Mouse (Mus musculus): Measurements from ENCODE around the gene Gtf2h3. TPM values are rescaled to one million over a fixed set of nuclear protein-coding genes. Genes with fewer than 3 reads are reported as not detected.
A peak's percentile ranks its signal among the peaks of the same experiment; 100 is the strongest.
"Not testable (repeated sequence)": the region's sequence is repeated elsewhere in the genome, so short reads cannot be mapped to it uniquely, and the experiment has no call there.

The Gtf2h3 gene
- polyA plus RNA-seq, 1 experiment from 2014 or later, result 36.3 TPM

DNA sequence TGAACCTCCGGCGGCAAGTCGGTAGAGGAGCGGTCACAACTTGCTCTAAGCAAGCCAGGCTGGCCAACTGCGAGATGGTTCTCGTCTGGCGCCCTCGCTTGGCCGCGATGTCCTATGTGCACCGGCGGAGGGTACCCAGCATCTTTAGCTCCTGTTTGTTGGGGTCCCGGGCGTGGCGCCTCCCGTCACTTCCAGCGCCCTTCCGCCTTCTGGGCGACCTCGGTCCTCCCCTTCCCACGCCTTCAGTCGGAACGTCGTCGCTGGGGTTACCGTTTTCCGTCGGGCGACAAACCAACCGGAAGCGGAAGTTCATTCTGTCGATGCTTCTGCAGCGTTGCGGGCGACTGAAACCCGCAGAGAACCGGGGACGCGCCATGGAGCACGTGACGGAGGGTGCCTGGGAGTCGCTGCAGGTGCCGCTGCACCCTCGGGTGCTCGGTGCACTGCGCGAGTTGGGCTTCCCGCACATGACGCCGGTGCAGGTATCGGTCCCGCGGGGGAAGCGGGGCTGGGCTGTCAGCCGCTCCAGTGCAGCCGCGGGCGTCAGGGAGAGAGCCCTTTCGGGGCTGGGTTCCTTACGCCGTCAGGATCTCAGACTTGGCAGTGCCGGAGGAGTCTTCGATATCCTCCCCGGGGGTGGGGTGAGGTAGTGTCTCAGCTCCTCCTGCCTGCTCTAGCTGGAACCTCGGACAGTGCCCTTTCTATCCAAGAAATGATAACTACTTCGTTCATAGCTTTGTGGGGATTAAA is 26.2 kb upstream of the Gtf2h3 start, which contains the start of gene Ddx55:
Gene Ddx55 (plus strand): TSS at position 307 of the 750 bp plus-strand sequence.
- H3K4me3 ChIP-seq (ENCODE audit: low read length), result peak within 1 kb of the TSS; percentile 97
- peak; percentile 92 for ATAC-seq
- peak within 1 kb of the TSS; percentile 89 for H3K27ac ChIP-seq (ENCODE audit: low read depth, low read length)
- H3K4me1 ChIP-seq (ENCODE audit: control insufficient read depth, insufficient read depth, low read depth, low read length), result peaks cover 13% of the 10 kb centered on the region
- H3K27me3 ChIP-seq (replicated peaks; ENCODE audit: control insufficient read depth, insufficient read depth, low read length), result no peaks in the 10 kb centered on the region
- peak within 1 kb of the TSS; percentile 80 for H3K4me2 ChIP-seq (ENCODE audit: low read length)
- peaks cover 15% of the 10 kb centered on the region for H3K36me3 ChIP-seq (ENCODE audit: control insufficient read depth, insufficient read depth, low read length)
- H3K9me3 ChIP-seq (ENCODE audit: control insufficient read depth, low read length), result no peaks in the 10 kb centered on the region
- under 1% methylated on average over 64 of the region's 66 CpGs for WGBS
- H3K9ac ChIP-seq (ENCODE audit: low read depth, low read length), result peak within 1 kb of the TSS; percentile 93

DNA sequence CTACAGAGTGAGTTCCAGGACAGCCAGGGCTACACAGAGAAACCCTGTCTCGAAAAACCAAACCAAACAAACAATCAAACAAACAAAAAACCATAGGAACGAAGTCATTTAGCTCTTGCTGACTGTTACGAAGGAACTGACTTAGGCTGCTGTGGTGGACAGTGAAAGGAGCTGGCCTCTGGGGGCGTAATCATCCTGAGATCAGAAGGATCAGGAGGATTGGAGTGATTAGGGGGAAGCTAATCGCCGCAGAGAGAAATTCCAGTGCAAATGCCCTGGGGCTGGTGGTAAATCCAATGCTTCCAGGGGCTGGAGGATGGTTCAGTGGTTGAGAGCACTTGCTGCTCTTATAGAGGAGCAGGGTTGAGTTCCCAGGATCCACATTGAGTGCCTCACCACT is 25.3 kb upstream of the Gtf2h3 start:
- no peak overlapping the region for H3K9ac ChIP-seq (ENCODE audit: low read depth, low read length)
- WGBS, result 73% methylated on average over 6 of the region's 6 CpGs

DNA sequence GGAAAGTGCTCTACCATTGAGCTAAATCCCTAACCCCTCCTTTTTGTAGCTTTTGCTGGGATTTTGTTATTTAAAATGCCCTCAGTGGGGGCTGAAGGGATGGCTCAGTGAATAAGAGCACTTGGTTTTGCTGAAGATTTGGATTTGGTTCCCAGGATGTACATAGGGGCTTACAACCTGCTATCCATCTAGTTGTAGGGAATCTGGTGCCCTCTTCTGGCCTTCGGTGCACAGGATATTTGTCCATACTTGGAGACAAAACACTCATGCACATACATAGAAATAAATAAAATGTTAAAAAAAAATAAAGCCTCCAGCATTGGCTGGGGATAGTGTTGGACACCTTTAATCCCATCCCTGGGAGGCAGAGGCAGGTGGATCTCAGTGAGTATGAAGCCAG is 23.8 kb upstream of the Gtf2h3 start:
- Histone ChIP-seq H3K9ac (ENCODE audit: low read depth, low read length) (no peak overlapping the region), H3K27me3 (replicated peaks; ENCODE audit: control insufficient read depth, insufficient read depth, low read length) (no peaks in the 10 kb centered on the region)

More for the DNA sequence above, 25.3 kb upstream of the Gtf2h3 start:
- Histone ChIP-seq H3K9me3 (ENCODE audit: control insufficient read depth, low read length) (no peaks in the 10 kb centered on the region), H3K27ac (ENCODE audit: low read depth, low read length) (no peak overlapping the region), H3K27me3 (replicated peaks; ENCODE audit: control insufficient read depth, insufficient read depth, low read length) (no peaks in the 10 kb centered on the region), H3K4me1 (ENCODE audit: control insufficient read depth, insufficient read depth, low read depth, low read length) (peaks cover 13% of the 10 kb centered on the region), H3K36me3 (ENCODE audit: control insufficient read depth, insufficient read depth, low read length) (peaks cover 18% of the 10 kb centered on the region), H3K4me3 (ENCODE audit: low read length) (peak overlapping the region; percentile 97), H3K4me2 (ENCODE audit: low read length) (peak overlapping the region; percentile 80)
- no peak for ATAC-seq

DNA sequence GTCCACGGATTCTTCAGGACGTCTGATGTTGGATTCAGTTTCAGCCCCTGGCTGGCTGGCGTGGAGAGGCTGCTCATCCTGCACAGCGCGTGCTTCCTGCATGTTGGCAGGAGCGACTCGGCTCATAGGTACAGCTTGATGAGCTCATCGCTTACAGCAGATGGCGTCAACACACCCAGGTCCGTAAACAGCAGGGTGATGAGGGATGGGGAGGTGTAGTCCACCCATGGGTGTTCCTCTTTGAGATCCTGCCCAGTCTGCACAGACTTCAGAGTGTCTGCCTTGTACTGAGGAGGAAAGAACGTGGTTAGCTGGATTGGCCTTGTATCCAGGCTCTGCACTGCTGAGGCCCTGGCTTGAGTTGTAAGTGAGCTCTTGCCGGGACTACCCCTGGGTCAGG is 7.9 kb upstream of the Gtf2h3 start:
- Histone ChIP-seq H3K4me1 (ENCODE audit: control insufficient read depth, insufficient read depth, low read depth, low read length) (no peaks in the 10 kb centered on the region), H3K4me3 (ENCODE audit: low read length) (no peak overlapping the region), H3K9ac (ENCODE audit: low read depth, low read length) (no peak overlapping the region), H3K9me3 (ENCODE audit: control insufficient read depth, low read length) (no peaks in the 10 kb centered on the region), H3K36me3 (ENCODE audit: control insufficient read depth, insufficient read depth, low read length) (peaks cover 67% of the 10 kb centered on the region), H3K27ac (ENCODE audit: low read depth, low read length) (no peak overlapping the region), H3K27me3 (replicated peaks; ENCODE audit: control insufficient read depth, insufficient read depth, low read length) (no peaks in the 10 kb centered on the region), H3K4me2 (ENCODE audit: low read length) (no peak overlapping the region)
- ATAC-seq, result no peak
- WGBS, result 85% methylated on average over 12 of the region's 12 CpGs

More for the DNA sequence above, 23.8 kb upstream of the Gtf2h3 start:
- WGBS, result 76% methylated on average over 1 of the region's 1 CpGs
- Histone ChIP-seq H3K9me3 (ENCODE audit: control insufficient read depth, low read length) (no peaks in the 10 kb centered on the region), H3K27ac (ENCODE audit: low read depth, low read length) (no peak overlapping the region), H3K36me3 (ENCODE audit: control insufficient read depth, insufficient read depth, low read length) (peaks cover 30% of the 10 kb centered on the region), H3K4me1 (ENCODE audit: control insufficient read depth, insufficient read depth, low read depth, low read length) (peaks cover 13% of the 10 kb centered on the region), H3K4me3 (ENCODE audit: low read length) (no peak overlapping the region), H3K4me2 (ENCODE audit: low read length) (no peak overlapping the region)
- no peak for ATAC-seq

DNA sequence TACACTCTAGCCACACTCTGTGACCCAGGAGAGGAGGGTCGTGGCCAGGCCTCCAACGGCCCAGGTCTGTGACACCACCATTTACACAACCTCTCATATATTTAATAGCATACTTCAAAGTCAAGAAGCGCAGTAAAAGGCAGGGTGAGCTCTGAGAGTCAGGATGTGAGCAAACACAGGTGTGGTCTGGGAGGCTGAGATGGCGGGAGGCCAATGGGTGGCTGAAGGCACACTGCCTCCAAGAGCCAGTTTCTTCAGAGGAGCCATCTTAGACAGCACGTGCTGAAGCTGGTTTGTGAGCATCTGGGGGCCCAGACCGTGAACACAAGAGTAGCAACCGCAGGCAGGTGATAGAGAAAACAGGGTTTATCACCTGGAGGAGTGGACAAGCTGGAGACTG is 3.5 kb upstream of the Gtf2h3 start:
- Histone ChIP-seq H3K27ac (ENCODE audit: low read depth, low read length) (no peak overlapping the region), H3K36me3 (ENCODE audit: control insufficient read depth, insufficient read depth, low read length) (peaks cover 41% of the 10 kb centered on the region), H3K9me3 (ENCODE audit: control insufficient read depth, low read length) (no peaks in the 10 kb centered on the region), H3K4me3 (ENCODE audit: low read length) (no peak overlapping the region), H3K4me1 (ENCODE audit: control insufficient read depth, insufficient read depth, low read depth, low read length) (peaks cover 16% of the 10 kb centered on the region), H3K27me3 (replicated peaks; ENCODE audit: control insufficient read depth, insufficient read depth, low read length) (no peaks in the 10 kb centered on the region), H3K9ac (ENCODE audit: low read depth, low read length) (no peak overlapping the region), H3K4me2 (ENCODE audit: low read length) (no peak overlapping the region)
- ATAC-seq, result no peak
- WGBS, result 96% methylated on average over 7 of the region's 7 CpGs

DNA sequence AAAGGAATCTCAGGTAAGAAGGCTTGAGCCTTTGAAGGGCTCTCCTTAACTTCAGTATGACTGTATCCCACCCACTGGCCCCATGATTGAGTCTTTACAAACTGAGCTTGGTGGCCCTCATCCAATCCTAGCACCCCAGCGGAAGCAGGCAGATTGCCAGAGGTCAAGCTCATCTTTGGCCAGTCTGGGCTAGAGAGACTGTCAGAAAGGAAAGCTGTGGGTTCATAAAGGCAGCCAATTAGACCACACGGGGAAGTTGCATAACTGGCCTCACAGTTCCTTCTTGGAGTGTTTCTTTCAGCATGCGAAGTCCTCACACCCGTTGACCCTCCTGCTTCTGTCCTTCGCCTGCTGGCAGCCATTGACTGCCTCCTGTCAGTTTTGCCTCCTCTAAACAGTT is 3.6 kb downstream of the Gtf2h3 start:
- Histone ChIP-seq H3K9ac (ENCODE audit: low read depth, low read length) (no peak overlapping the region), H3K4me1 (ENCODE audit: control insufficient read depth, insufficient read depth, low read depth, low read length) (peaks cover 18% of the 10 kb centered on the region), H3K27ac (ENCODE audit: low read depth, low read length) (no peak overlapping the region), H3K9me3 (ENCODE audit: control insufficient read depth, low read length) (no peaks in the 10 kb centered on the region), H3K27me3 (replicated peaks; ENCODE audit: control insufficient read depth, insufficient read depth, low read length) (no peaks in the 10 kb centered on the region), H3K4me3 (ENCODE audit: low read length) (no peak overlapping the region), H3K4me2 (ENCODE audit: low read length) (no peak overlapping the region), H3K36me3 (ENCODE audit: control insufficient read depth, insufficient read depth, low read length) (peaks cover 22% of the 10 kb centered on the region)
- no peak for ATAC-seq
- WGBS, result 87% methylated on average over 5 of the region's 5 CpGs

DNA sequence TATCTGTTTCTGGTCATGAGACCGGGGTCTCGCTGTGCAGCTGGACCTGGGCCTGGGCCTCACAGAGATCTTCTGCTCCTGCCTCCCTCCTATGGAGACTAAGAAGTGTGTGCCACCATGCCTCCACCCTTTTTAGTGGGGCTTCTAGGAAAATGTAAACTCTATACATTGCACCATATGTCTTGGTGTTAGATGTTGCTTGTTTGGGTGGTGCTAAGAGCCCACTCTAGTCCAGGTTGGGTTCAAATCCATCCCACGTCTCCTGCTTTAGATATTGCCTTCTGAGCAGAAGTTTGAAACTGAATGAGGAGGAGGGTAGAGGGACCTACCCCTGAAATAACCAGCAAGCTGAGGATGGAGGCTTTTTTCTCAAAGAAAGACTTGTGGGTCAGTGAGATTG is 13.8 kb downstream of the Gtf2h3 start:
- Histone ChIP-seq H3K4me1 (ENCODE audit: control insufficient read depth, insufficient read depth, low read depth, low read length) (no peaks in the 10 kb centered on the region), H3K9ac (ENCODE audit: low read depth, low read length) (no peak overlapping the region), H3K27ac (ENCODE audit: low read depth, low read length) (no peak overlapping the region), H3K9me3 (ENCODE audit: control insufficient read depth, low read length) (no peaks in the 10 kb centered on the region), H3K36me3 (ENCODE audit: control insufficient read depth, insufficient read depth, low read length) (peaks cover 28% of the 10 kb centered on the region), H3K27me3 (replicated peaks; ENCODE audit: control insufficient read depth, insufficient read depth, low read length) (no peaks in the 10 kb centered on the region), H3K4me2 (ENCODE audit: low read length) (no peak overlapping the region), H3K4me3 (ENCODE audit: low read length) (no peak overlapping the region)
- 91% methylated on average over 3 of the region's 3 CpGs for WGBS
- no peak for ATAC-seq

DNA sequence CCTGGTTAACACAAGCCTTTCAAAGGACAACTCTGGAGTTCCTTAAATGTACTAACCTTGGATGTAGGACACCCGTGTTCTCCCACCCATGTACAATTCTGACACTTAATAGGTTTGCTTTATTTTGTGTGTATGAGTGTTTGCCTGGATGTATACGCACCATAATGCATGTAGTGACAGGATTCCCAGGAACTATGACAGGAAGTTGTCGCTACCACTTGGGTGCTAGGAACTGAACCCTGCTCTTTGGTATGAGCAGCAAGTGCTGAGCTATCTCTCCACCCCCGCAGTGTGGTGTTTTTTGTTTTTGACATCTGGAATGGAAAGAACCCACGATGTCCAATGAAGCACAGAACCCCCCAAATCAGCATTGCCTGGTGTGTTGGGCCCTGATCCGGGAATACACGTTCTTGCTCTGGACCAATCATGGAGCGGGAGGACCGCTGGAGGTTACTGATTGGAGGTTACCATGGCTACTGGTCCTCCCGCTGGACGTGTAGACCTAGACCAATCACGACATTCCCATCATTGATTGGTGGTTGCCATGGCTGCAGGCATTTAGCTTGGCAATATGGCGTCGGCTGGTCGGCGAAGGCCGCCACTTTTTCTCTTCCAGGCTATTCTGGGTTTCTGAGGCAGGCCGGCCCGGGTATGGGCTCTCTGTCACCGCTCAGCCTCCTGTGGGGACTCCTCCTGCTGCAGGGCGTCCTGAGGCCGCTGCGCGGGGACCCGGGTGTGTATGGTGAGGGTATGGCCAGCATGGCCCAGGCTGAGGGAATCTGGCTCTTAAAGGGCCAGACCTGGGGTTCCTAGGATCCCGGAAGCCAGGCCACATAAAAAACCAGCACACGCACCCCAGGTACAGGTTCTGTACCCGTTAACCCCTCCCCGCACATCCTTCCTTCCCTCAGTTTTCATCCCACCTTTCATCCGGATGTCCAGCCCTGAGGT is 19.6 kb downstream of the Gtf2h3 start:
- H3K4me2 ChIP-seq (ENCODE audit: low read length), result peak overlapping the region; percentile 98
- peak overlapping the region; percentile 87 for H3K4me3 ChIP-seq (ENCODE audit: low read length)
- peaks cover 10% of the 10 kb centered on the region for H3K36me3 ChIP-seq (ENCODE audit: control insufficient read depth, insufficient read depth, low read length)
- peak overlapping the region; percentile 70 for H3K27ac ChIP-seq (ENCODE audit: low read depth, low read length)
- WGBS, result 9% methylated on average over 24 of the region's 30 CpGs
- peaks cover 9% of the 10 kb centered on the region for H3K4me1 ChIP-seq (ENCODE audit: control insufficient read depth, insufficient read depth, low read depth, low read length)
- peak; percentile 100 for ATAC-seq
- H3K9me3 ChIP-seq (ENCODE audit: control insufficient read depth, low read length), result no peaks in the 10 kb centered on the region
- H3K9ac ChIP-seq (ENCODE audit: low read depth, low read length), result peak overlapping the region; percentile 79
- H3K27me3 ChIP-seq (replicated peaks; ENCODE audit: control insufficient read depth, insufficient read depth, low read length), result no peaks in the 10 kb centered on the region

DNA sequence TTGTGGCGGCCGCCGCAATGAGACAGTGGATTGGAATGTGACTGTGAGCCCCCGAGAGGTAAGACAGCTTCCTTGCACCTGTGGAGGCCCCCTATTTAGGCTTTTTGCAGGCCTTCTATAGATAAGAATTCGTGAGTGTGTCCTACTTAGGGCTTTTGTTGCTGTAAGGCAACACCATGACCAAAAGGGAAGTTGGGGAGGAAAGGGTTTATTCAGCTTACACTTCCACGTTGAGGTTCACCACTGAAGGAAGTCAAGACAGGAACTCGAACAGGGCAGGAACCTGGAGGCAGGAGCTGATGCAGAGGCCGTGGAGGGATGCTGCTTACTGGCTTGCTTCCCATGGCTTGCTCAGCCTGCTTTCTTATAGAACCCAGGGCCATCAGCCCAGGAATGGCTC is 20.8 kb downstream of the Gtf2h3 start:
- H3K36me3 ChIP-seq (ENCODE audit: control insufficient read depth, insufficient read depth, low read length); H3K4me1 ChIP-seq (ENCODE audit: control insufficient read depth, insufficient read depth, low read depth, low read length); H3K9ac ChIP-seq (ENCODE audit: low read depth, low read length); H3K9me3 ChIP-seq (ENCODE audit: control insufficient read depth, low read length); ATAC-seq; H3K27ac ChIP-seq (ENCODE audit: low read depth, low read length); H3K4me3 ChIP-seq (ENCODE audit: low read length); H3K27me3 ChIP-seq (replicated peaks; ENCODE audit: control insufficient read depth, insufficient read depth, low read length): not testable (repeated sequence)
- peak overlapping the region; percentile 98 for H3K4me2 ChIP-seq (ENCODE audit: low read length)
- 66% methylated on average over 8 of the region's 8 CpGs for WGBS
